Mouse (Mus musculus): ENCODE results near the gene Trcg1.

Trcg1 gene

GRCm38 (mm10) chr9:57262795-57263684 lies 26.7 kb downstream of the Trcg1 start:
- no peak for DNase-seq

GRCm38 (mm10) chr9:57265125-57265524 lies 28.8 kb downstream of the Trcg1 start:
- no peak for DNase-seq

- DNase-seq, result no peak
These were observed 31.1 kb downstream of the Trcg1 start for GRCm38 (mm10) chr9:57267421-57267820.

GRCm38 (mm10) chr9:57268078-57268477 lies 31.7 kb downstream of the Trcg1 start:
- DNase-seq, result no peak

- no peak for DNase-seq
These were observed 32.2 kb downstream of the Trcg1 start for GRCm38 (mm10) chr9:57268575-57268974.

- DNase-seq, result no peak
These were observed 33.0 kb downstream of the Trcg1 start for GRCm38 (mm10) chr9:57269384-57269783.

- no peak for DNase-seq
These were observed 34.0 kb downstream of the Trcg1 start for GRCm38 (mm10) chr9:57270399-57270798.

GRCm38 (mm10) chr9:57271081-57271480 lies 34.7 kb downstream of the Trcg1 start:
- DNase-seq, result peak; percentile 36 to 43

- DNase-seq, result no peak
These were observed 35.6 kb downstream of the Trcg1 start for GRCm38 (mm10) chr9:57271837-57272562.

- no peak for DNase-seq
These were observed 36.8 kb downstream of the Trcg1 start for GRCm38 (mm10) chr9:57272902-57273804.

- DNase-seq, result no peak
These were observed 37.6 kb downstream of the Trcg1 start for GRCm38 (mm10) chr9:57273805-57274494.

- peak; percentile 38 to 44 for DNase-seq
These were observed 40.0 kb downstream of the Trcg1 start for GRCm38 (mm10) chr9:57276311-57276710.

GRCm38 (mm10) chr9:57278268-57278667 lies 41.9 kb downstream of the Trcg1 start:
- no peak for DNase-seq

- no peak for DNase-seq
These were observed 43.1 kb downstream of the Trcg1 start for GRCm38 (mm10) chr9:57279441-57279840.

- DNase-seq, result no peak
These were observed 45.2 kb downstream of the Trcg1 start for GRCm38 (mm10) chr9:57281549-57281948.

GRCm38 (mm10) chr9:57282686-57283085 lies 46.3 kb downstream of the Trcg1 start:
- DNase-seq, result no peak

- DNase-seq, result no peak
These were observed 47.0 kb downstream of the Trcg1 start for GRCm38 (mm10) chr9:57283311-57283710.

GRCm38 (mm10) chr9:57287183-57287582 lies 50.8 kb downstream of the Trcg1 start:
- no peak for DNase-seq

GRCm38 (mm10) chr9:57294905-57295304 lies 58.5 kb downstream of the Trcg1 start:
- DNase-seq, result no peak

GRCm38 (mm10) chr9:57295666-57296065 lies 59.3 kb downstream of the Trcg1 start:
- DNase-seq, result no peak

GRCm38 (mm10) chr9:57296277-57296676 lies 59.9 kb downstream of the Trcg1 start:
- no peak for DNase-seq

- no peak for DNase-seq
These were observed 61.6 kb downstream of the Trcg1 start for GRCm38 (mm10) chr9:57297938-57298337.

All from cerebellum, postnatal 25 days (tissue).